ENCODE assay signal across 23 mouse cellular contexts in genomic region chr7:98188238-98188637, GRCm38 (mm10). TPM values are rescaled to one million over a fixed set of nuclear protein-coding genes. Genes with fewer than 3 reads are reported as not detected.
DNase-seq lines count a peak whose midpoint lies in the region; ATAC-seq and TF ChIP-seq lines count a peak whose summit lies in the region.
"Had no signal": no experiment of that assay in that cellular context is flagged by ENCODE, and none has a peak within 500 bp of the region (broad histone marks: within the 10 kb centered on the region; RNA-seq: fewer than 3 reads in every experiment).

No protein-coding gene starts in this region.

- H3K4me1 ChIP-seq in midbrain, embryonic 11.5 days (ENCODE audit: control insufficient read depth, insufficient read depth, low read length), result peaks cover 16% of the 10 kb centered on the region
- peaks cover 5% of the 10 kb centered on the region for H3K4me1 ChIP-seq in midbrain, embryonic 15.5 days
- H3K4me1 ChIP-seq in ES-E14 (ENCODE audit: control insufficient read depth in 2 of 2, insufficient read depth in 2 of 2, low read length in 2 of 2, poor library complexity in 1 of 2), result peaks cover 4 to 9% of the 10 kb centered on the region in 2 experiments; a peak in 3 of 4 replicates
- H3K4me1 ChIP-seq: embryonic facial prominence, embryonic 12.5 days had no signal

- WGBS in midbrain, embryonic 11.5 days, result 90% methylated on average over 2 of the region's 2 CpGs
- 96% methylated on average over 2 of the region's 2 CpGs for WGBS in midbrain, embryonic 15.5 days

- no peak overlapping the region for H3K27ac ChIP-seq in midbrain, embryonic 11.5 days (ENCODE audit: low read depth, low read length)
- H3K27ac ChIP-seq in midbrain, embryonic 15.5 days, result no peak overlapping the region
- H3K27ac ChIP-seq in ES-E14 (ENCODE audit: insufficient read depth, low read depth, low read length, poor library complexity, severe bottlenecking), result no peak overlapping the region
- H3K27ac ChIP-seq: embryonic facial prominence, embryonic 10.5 days; embryonic facial prominence, embryonic 12.5 days; forebrain, embryonic 13.5 days; forebrain, embryonic 15.5 days had no signal

- H3K4me2 ChIP-seq in midbrain, embryonic 11.5 days, result no peak overlapping the region
- H3K4me2 ChIP-seq in midbrain, embryonic 15.5 days, result no peak overlapping the region
- H3K4me2 ChIP-seq: embryonic facial prominence, embryonic 12.5 days; forebrain, embryonic 13.5 days; forebrain, embryonic 15.5 days had no signal

- no peaks in the 10 kb centered on the region for H3K36me3 ChIP-seq in midbrain, embryonic 11.5 days (ENCODE audit: control insufficient read depth, insufficient read depth, low read length)
- no peaks in the 10 kb centered on the region for H3K36me3 ChIP-seq in midbrain, embryonic 15.5 days (replicated peaks)
- H3K36me3 ChIP-seq in ES-E14 (ENCODE audit: control insufficient read depth, insufficient read depth, low read length, poor library complexity, severe bottlenecking), result no peaks in the 10 kb centered on the region
- H3K36me3 ChIP-seq: embryonic facial prominence, embryonic 10.5 days; embryonic facial prominence, embryonic 12.5 days; forebrain, embryonic 15.5 days had no signal

- intact Hi-C loops in gastrocnemius, postnatal 14 days (cut with DNase I; ENCODE audit: low total_unique reads), result no loop called here

- no peak for ATAC-seq in midbrain, embryonic 11.5 days (ENCODE audit: low FRiP score)
- ATAC-seq in midbrain, embryonic 15.5 days (replicated peaks), result no peak
- ATAC-seq: activated CD4-positive, CD25-positive, alpha-beta regulatory T cell, adult 4 months; CD4-positive, CD25-positive, alpha-beta regulatory T cell, adult 4 months; forebrain, embryonic 13.5 days; forebrain, embryonic 15.5 days; forebrain, postnatal 0 days; Patski had no signal

- DNase-seq in midbrain, embryonic 11.5 days (ENCODE audit: low spot score, missing footprints), result peak; percentile 79
- DNase-seq in ES-E14 (ENCODE audit: low read depth, low spot score), result no peak
- DNase-seq in lung, postnatal 14 days, result no peak
- DNase-seq in gastrocnemius, postnatal 14 days, result no peak
- DNase-seq: adrenal gland, adult 2 months; adrenal gland, postnatal 10 days; adrenal gland, postnatal 25 days; B cell, adult 2 months; cerebellum, adult 11 months; cerebellum, adult 18-20 months; cerebellum, adult 8-10 months; cerebellum, adult 9-11 months; cerebellum, postnatal 25 days; forebrain, postnatal 0 days had no signal

- H3K4me3 ChIP-seq in midbrain, embryonic 11.5 days (ENCODE audit: low read depth, low read length), result no peak overlapping the region
- no peak overlapping the region for H3K4me3 ChIP-seq in midbrain, embryonic 15.5 days
- no peak overlapping the region for H3K4me3 ChIP-seq in ES-E14 (ENCODE audit: insufficient read depth in 1 of 2, low read depth in 1 of 2, low read length in 2 of 2, poor library complexity in 1 of 2, severe bottlenecking in 1 of 2)
- H3K4me3 ChIP-seq: embryonic facial prominence, embryonic 10.5 days; embryonic facial prominence, embryonic 12.5 days; forebrain, embryonic 13.5 days; forebrain, embryonic 15.5 days had no signal

- peaks cover 22% of the 10 kb centered on the region for H3K27me3 ChIP-seq in midbrain, embryonic 11.5 days (ENCODE audit: control insufficient read depth, insufficient read depth, low read length)
- H3K27me3 ChIP-seq in midbrain, embryonic 15.5 days (replicated peaks), result peaks cover 32% of the 10 kb centered on the region
- H3K27me3 ChIP-seq: Patski had no signal

- no peaks in the 10 kb centered on the region for H3K9me3 ChIP-seq in midbrain, embryonic 11.5 days (ENCODE audit: control insufficient read depth, low read length)
- no peaks in the 10 kb centered on the region for H3K9me3 ChIP-seq in midbrain, embryonic 15.5 days
- H3K9me3 ChIP-seq in ES-E14 (ENCODE audit: control insufficient read depth, insufficient read depth, low read depth, low read length), result no peaks in the 10 kb centered on the region
- H3K9me3 ChIP-seq: embryonic facial prominence, embryonic 10.5 days; embryonic facial prominence, embryonic 12.5 days; forebrain, embryonic 13.5 days; forebrain, embryonic 15.5 days had no signal

- in situ Hi-C loops in ES-E14 (cut with MboI; ENCODE audit: low sequenced_read_pairs in 2 of 2, unreplicated experiment in 2 of 2), result no loop called here

- H3K9ac ChIP-seq in midbrain, embryonic 11.5 days (ENCODE audit: low read length), result no peak overlapping the region
- no peak overlapping the region for H3K9ac ChIP-seq in midbrain, embryonic 15.5 days
- H3K9ac ChIP-seq in ES-E14 (ENCODE audit: insufficient read depth, low read depth, low read length, poor library complexity, severe bottlenecking), result no peak overlapping the region
- H3K9ac ChIP-seq: embryonic facial prominence, embryonic 12.5 days; forebrain, embryonic 13.5 days; forebrain, embryonic 15.5 days; forebrain, postnatal 0 days had no signal

TF ChIP-seq in ES-E14, 5 proteins besides CTCF, POLR2A, EP300 and RAD21:
- TF ChIP-seq ZNF384 (IDR thresholded peaks at IDR 0.05; ENCODE audit: low read depth, low read length) (no peak), MAFK (IDR thresholded peaks at IDR 0.05; ENCODE audit: insufficient read depth, low read depth, low read length) (peak; percentile 85)

RNA-seq across cellular contexts. Expression of gene Capn5, which starts 10.2 kb away (rescaled TPM):
- 3.5 and 3.7 TPM in 2 replicates for polyA plus RNA-seq in midbrain, embryonic 11.5 days (2014; fragmentation: Nextera tagmentation; extraction: Ambion mirVana)
- polyA plus RNA-seq in midbrain, embryonic 15.5 days (2015; fragmentation: Nextera tagmentation; extraction: Ambion mirVana), result 18.5 and 19.0 TPM in 2 replicates
- 5.0 and 10.0 TPM in 2 replicates for total RNA-seq in ES-E14 (2012; rRNA removed)
- 1 to 10 TPM; 4.2 to 4.5 TPM for total RNA-seq in gastrocnemius, postnatal 14 days (2021)

RNA-seq across cellular contexts. Expression of gene B3gnt6, which starts 11.0 kb away (rescaled TPM):
- polyA plus RNA-seq in midbrain, embryonic 11.5 days (2014; fragmentation: Nextera tagmentation; extraction: Ambion mirVana), result 0.07 TPM in 1 of 2 replicates, not detected in the other
- 0.15 and 0.41 TPM in 2 replicates for polyA plus RNA-seq in midbrain, embryonic 15.5 days (2015; fragmentation: Nextera tagmentation; extraction: Ambion mirVana)
- 0.09 and 0.11 TPM in 2 replicates for total RNA-seq in ES-E14 (2012; rRNA removed)
- total RNA-seq in gastrocnemius, postnatal 14 days (2021), result not detected
- polyA plus RNA-seq: activated CD4-positive, CD25-positive, alpha-beta regulatory T cell, adult 4 months; CD4-positive, CD25-positive, alpha-beta regulatory T cell, adult 4 months; embryonic facial prominence, embryonic 10.5 days; embryonic facial prominence, embryonic 12.5 days; forebrain, embryonic 11.5 days had no signal

RNA-seq across cellular contexts. Expression of gene Omp, which starts 42.9 kb away (rescaled TPM):
- polyA plus RNA-seq in midbrain, embryonic 11.5 days (2014; fragmentation: Nextera tagmentation; extraction: Ambion mirVana), result 0.18 and 0.23 TPM in 2 replicates
- 0.33 and 0.37 TPM in 2 replicates for polyA plus RNA-seq in midbrain, embryonic 15.5 days (2015; fragmentation: Nextera tagmentation; extraction: Ambion mirVana)
- total RNA-seq in ES-E14 (2012; rRNA removed), result 1.4 and 2.4 TPM in 2 replicates
- under 1 TPM in 1 of 2 experiments, not detected in 1; 0.13 TPM for total RNA-seq in gastrocnemius, postnatal 14 days (2021)
- polyA plus RNA-seq: activated CD4-positive, CD25-positive, alpha-beta regulatory T cell, adult 4 months; CD4-positive, CD25-positive, alpha-beta regulatory T cell, adult 4 months; embryonic facial prominence, embryonic 10.5 days; forebrain, embryonic 11.5 days had no signal
